Mouse (Mus musculus) heart, adult 2 months (tissue): ENCODE data around the gene Olfr430.

Source experiments
- CTCF ChIP-seq: fragments of 200-600 bp; IDR thresholded peaks from 2 replicates; pipeline ENCODE4 v1.8.1; 2022; ENCODE audit warnings: antibody characterized with exemption, mild to moderate bottlenecking, moderate library complexity
- POLR2A ChIP-seq: fragments of 200-500 bp; IDR thresholded peaks from 2 replicates; pipeline ENCODE4 v1.6.1; 2011; ENCODE audit warnings: mild to moderate bottlenecking, low read depth, low read length, control low read depth; ENCODE audit not compliant: insufficient read depth

DNA sequence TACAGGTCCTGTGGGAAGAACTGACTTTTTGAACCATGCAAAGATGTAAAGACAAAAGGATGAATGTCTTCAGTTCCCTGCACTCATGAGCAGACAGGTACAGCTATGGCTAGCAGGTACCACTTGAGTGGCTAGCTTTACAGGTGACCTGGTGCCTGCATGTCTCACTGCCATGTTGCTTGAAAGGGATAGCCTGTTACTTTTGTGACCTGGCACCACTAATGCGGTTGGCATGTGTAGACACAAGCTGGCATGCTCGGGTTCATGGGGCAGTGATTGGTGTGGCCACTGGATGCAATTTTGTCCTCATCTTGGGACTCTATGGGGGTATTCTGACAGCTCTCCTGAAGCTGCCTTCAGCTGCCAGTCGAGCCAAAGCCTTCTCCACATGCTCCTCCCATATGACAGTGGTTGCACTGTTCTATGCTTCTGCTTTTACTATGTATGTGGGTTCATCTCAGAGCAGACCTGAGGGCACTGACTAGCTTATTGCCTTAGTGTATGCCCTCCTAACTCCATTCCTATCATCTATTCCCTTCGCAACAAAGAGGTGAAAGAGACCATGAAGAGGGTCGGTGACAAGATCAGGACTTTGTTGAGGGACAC, 14.4 kb upstream of the Olfr430 start:
- TF ChIP-seq CTCF (no peak), POLR2A (no peak)
